Mouse (Mus musculus): ENCODE results near the gene Cst13.

- TF ChIP-seq POLR2A (IDR thresholded peaks at IDR 0.05; ENCODE audit: control insufficient read depth, extremely low read depth, insufficient read depth, low read length, poor library complexity) (no peak), CTCF (IDR thresholded peaks at IDR 0.05; ENCODE audit: borderline replicate concordance, control insufficient read depth, extremely low read depth, insufficient read depth, low read length, poor library complexity) (no peak)
These were observed 54.3 kb downstream of the Cst13 start for GRCm38 (mm10) chr2:148874224-148874616.
